Mouse (Mus musculus) lung, embryonic 16.5 days (tissue): ENCODE results near the gene Cp. TPM values are rescaled to one million over a fixed set of nuclear protein-coding genes. Genes with fewer than 3 reads are reported as not detected.
A peak's percentile ranks its signal among the peaks of the same experiment; 100 is the strongest.
"Not testable (repeated sequence)": the region's sequence is repeated elsewhere in the genome, so short reads cannot be mapped to it uniquely, and the experiment has no call there.

Source experiments
- ATAC-seq: fragments of 200-750 bp; cut with Nextera tagmentation; 2 replicates; pipeline ENCODE4 v1.8.0; 2017; ENCODE audit warnings: low read depth, mild to moderate bottlenecking, moderate library complexity
- H3K27ac ChIP-seq: fragments of 300-500 bp; sonication (generic); 2 replicates; pipeline ENCODE4 v1.5.1; 2014; ENCODE audit warnings: mild to moderate bottlenecking, control low read depth, low read length
- H3K27me3 ChIP-seq: fragments of 300-500 bp; sonication (generic); 2 replicates; pipeline ENCODE4 v1.6.1; 2014; ENCODE audit warnings: low read depth, low read length, mixed read lengths; ENCODE audit not compliant: control insufficient read depth, insufficient read depth
- H3K36me3 ChIP-seq: fragments of 300-500 bp; sonication (generic); 2 replicates; pipeline ENCODE4 v1.6.1; 2014; ENCODE audit warnings: low read length; ENCODE audit not compliant: control insufficient read depth, insufficient read depth
- H3K4me1 ChIP-seq: fragments of 300-500 bp; sonication (generic); replicated peaks from 2 replicates; pipeline ENCODE4 v1.6.1; 2014; ENCODE audit warnings: low read length, mixed read lengths; ENCODE audit not compliant: control insufficient read depth, insufficient read depth
- H3K4me2 ChIP-seq: fragments of 300-500 bp; sonication (generic); 2 replicates; pipeline ENCODE4 v1.6.1; 2014; ENCODE audit warnings: low read depth, low read length, control low read depth
- H3K4me3 ChIP-seq: fragments of 300-500 bp; sonication (generic); 2 replicates; pipeline ENCODE4 v1.5.1; 2014; ENCODE audit warnings: mild to moderate bottlenecking, low read length, control low read depth
- H3K9ac ChIP-seq: fragments of 300-500 bp; sonication (generic); 2 replicates; pipeline ENCODE4 v1.6.1; 2014; ENCODE audit warnings: low read length, control low read depth
- H3K9me3 ChIP-seq: fragments of 300-500 bp; sonication (generic); 2 replicates; pipeline ENCODE4 v1.6.1; 2016; ENCODE audit warnings: low read length; ENCODE audit not compliant: control insufficient read depth
- WGBS: fragments of 180-500 bp; shearing (Covaris S2); extraction: QIAGEN DNeasy Blood & Tissue Kit; methylation state at CpG from one replicate; pipeline ENCODE4 v1.1.7; 2014; 5-methylcytosine and 5-hydroxymethylcytosine counted together
- polyA plus RNA-seq: library from polyadenylated mRNA; unstranded; fragments of >200 nt; fragmentation: Nextera tagmentation; extraction: Ambion mirVana; gene quantifications from 2 replicates; pipeline ENCODE4 v1.2.1, GENCODE M21; 2015

The Cp gene
- 5.6 and 8.2 TPM in 2 replicates for polyA plus RNA-seq

DNA sequence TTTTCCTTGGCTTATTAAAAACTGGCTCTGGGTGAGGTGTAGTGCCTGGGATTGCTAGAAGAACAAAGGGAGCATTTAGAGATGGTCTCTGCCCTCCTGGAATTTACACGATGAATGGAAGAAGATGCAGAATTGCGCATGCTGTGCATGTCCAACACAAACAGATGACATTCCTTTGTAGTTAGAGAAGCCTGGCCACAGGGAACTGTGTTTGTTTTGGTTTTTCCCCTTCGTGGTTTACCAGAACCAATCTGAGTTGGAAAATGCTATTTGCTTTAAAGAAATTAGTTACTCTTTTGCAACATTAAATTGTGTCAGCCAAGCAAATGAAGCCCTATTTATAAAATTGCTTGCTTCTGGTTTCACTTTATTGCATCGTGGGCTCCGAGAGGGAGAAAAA, at the start of gene Cp:
Cp (plus strand) TSS at position 170 of the 400 bp plus-strand sequence.
- WGBS, result 26% methylated on average over 5 of the region's 5 CpGs
- Histone ChIP-seq H3K27me3 (no peaks in the 10 kb centered on the region), H3K4me1 (peaks cover 15% of the 10 kb centered on the region), H3K4me3 (peak within 1 kb of the TSS; percentile 12; the same call in 1 of the 2 replicates), H3K27ac (peak within 1 kb of the TSS; percentile 57), H3K9ac (no peak within 1 kb of the TSS), H3K9me3 (no peaks in the 10 kb centered on the region), H3K4me2 (peak within 1 kb of the TSS; percentile 29), H3K36me3 (no peaks in the 10 kb centered on the region)
- no peak for ATAC-seq

DNA sequence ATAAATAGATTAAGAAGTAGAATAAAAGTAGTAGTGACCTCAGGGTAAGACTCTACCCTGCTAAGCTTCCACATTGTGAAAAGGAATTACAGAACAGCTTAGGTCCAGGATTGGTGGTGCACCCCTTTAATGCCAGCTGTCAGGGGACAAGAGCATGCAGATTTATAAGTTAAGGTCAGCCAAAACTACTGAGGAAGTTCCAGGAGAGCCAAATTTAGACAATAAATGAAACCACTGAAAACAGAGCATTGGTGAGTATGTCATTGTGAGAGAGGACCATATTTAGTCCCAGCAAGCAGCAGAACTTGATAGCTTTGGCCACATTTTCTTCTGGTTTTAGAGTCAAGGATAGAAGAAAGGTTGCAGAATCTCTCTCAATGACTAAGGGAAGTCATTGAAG, 8.3 kb upstream of the Cp start:
- Histone ChIP-seq H3K9ac (no peak overlapping the region), H3K4me1 (peaks cover 5% of the 10 kb centered on the region; the same call in 1 of the 2 replicates), H3K27ac (no peak overlapping the region), H3K27me3 (no peaks in the 10 kb centered on the region), H3K9me3 (no peaks in the 10 kb centered on the region), H3K36me3 (no peaks in the 10 kb centered on the region), H3K4me3 (no peak overlapping the region), H3K4me2 (no peak overlapping the region)
- no peak for ATAC-seq

- H3K4me3 ChIP-seq, H3K9ac ChIP-seq, H3K4me1 ChIP-seq, H3K27me3 ChIP-seq, H3K36me3 ChIP-seq, H3K9me3 ChIP-seq, H3K4me2 ChIP-seq, ATAC-seq, H3K27ac ChIP-seq: not testable (repeated sequence)
- WGBS, result 83% methylated on average over 1 of the region's 1 CpGs
These were observed 7.5 kb upstream of the Cp start for GRCm38 (mm10) chr3:19949401-19949800.

- H3K4me1 ChIP-seq, result peaks cover 12% of the 10 kb centered on the region
- no peak overlapping the region for H3K4me3 ChIP-seq
- H3K27me3 ChIP-seq, result no peaks in the 10 kb centered on the region
- 63% methylated on average over 1 of the region's 1 CpGs for WGBS
- H3K27ac ChIP-seq, result peak overlapping the region; percentile 86
- peak overlapping the region; percentile 28; the same call in 1 of the 2 replicates for H3K9ac ChIP-seq
- H3K9me3 ChIP-seq, result no peaks in the 10 kb centered on the region
- H3K36me3 ChIP-seq, result no peaks in the 10 kb centered on the region
- ATAC-seq, result peak; percentile 24; the same call in 1 of the 2 replicates
- H3K4me2 ChIP-seq, result no peak overlapping the region
These were observed 3.4 kb upstream of the Cp start for GRCm38 (mm10) chr3:19953425-19953824.

GRCm38 (mm10) chr3:19953865-19954264, 3.0 kb upstream of the Cp start:
- H3K36me3 ChIP-seq, result no peaks in the 10 kb centered on the region
- peaks cover 13% of the 10 kb centered on the region for H3K4me1 ChIP-seq
- H3K4me3 ChIP-seq, result no peak overlapping the region
- H3K9ac ChIP-seq, result no peak overlapping the region
- no peaks in the 10 kb centered on the region for H3K27me3 ChIP-seq
- H3K4me2 ChIP-seq, result no peak overlapping the region
- no peaks in the 10 kb centered on the region for H3K9me3 ChIP-seq
- ATAC-seq, result peak; percentile 97
- peak overlapping the region; percentile 86; the same call in 1 of the 2 replicates for H3K27ac ChIP-seq
- 18% methylated on average over 3 of the region's 3 CpGs for WGBS

GRCm38 (mm10) chr3:19958031-19958430, 1.2 kb downstream of the Cp start:
- peak; percentile 40; the same call in 1 of the 2 replicates for ATAC-seq
- H3K27me3 ChIP-seq, result no peaks in the 10 kb centered on the region

GRCm38 (mm10) chr3:19958983-19959382, 2.1 kb downstream of the Cp start:
- Histone ChIP-seq H3K27ac (no peak overlapping the region), H3K4me1 (peaks cover 7% of the 10 kb centered on the region), H3K4me2 (no peak overlapping the region), H3K9ac (no peak overlapping the region), H3K36me3 (no peaks in the 10 kb centered on the region), H3K27me3 (no peaks in the 10 kb centered on the region), H3K9me3 (no peaks in the 10 kb centered on the region), H3K4me3 (no peak overlapping the region)
- ATAC-seq, result no peak
- WGBS, result 72% methylated on average over 1 of the region's 1 CpGs

More at GRCm38 (mm10) chr3:19958031-19958430, 1.2 kb downstream of the Cp start:
- H3K36me3 ChIP-seq, result no peaks in the 10 kb centered on the region
- no peak overlapping the region for H3K4me2 ChIP-seq
- peak overlapping the region; percentile 52; the same call in 1 of the 2 replicates for H3K27ac ChIP-seq
- H3K9ac ChIP-seq, result no peak overlapping the region
- peaks cover 15% of the 10 kb centered on the region for H3K4me1 ChIP-seq
- H3K4me3 ChIP-seq, result no peak overlapping the region
- no peaks in the 10 kb centered on the region for H3K9me3 ChIP-seq

GRCm38 (mm10) chr3:19960570-19961114, 3.8 kb downstream of the Cp start:
- ATAC-seq, result no peak
- no peak overlapping the region for H3K9ac ChIP-seq
- no peaks in the 10 kb centered on the region for H3K9me3 ChIP-seq
- no peak overlapping the region for H3K4me2 ChIP-seq
- H3K27ac ChIP-seq, result no peak overlapping the region
- WGBS, result 63% methylated on average over 3 of the region's 3 CpGs
- H3K36me3 ChIP-seq, result no peaks in the 10 kb centered on the region
- no peak overlapping the region for H3K4me3 ChIP-seq
- H3K27me3 ChIP-seq, result no peaks in the 10 kb centered on the region
- peaks cover 2% of the 10 kb centered on the region; the same call in 1 of the 2 replicates for H3K4me1 ChIP-seq

DNA sequence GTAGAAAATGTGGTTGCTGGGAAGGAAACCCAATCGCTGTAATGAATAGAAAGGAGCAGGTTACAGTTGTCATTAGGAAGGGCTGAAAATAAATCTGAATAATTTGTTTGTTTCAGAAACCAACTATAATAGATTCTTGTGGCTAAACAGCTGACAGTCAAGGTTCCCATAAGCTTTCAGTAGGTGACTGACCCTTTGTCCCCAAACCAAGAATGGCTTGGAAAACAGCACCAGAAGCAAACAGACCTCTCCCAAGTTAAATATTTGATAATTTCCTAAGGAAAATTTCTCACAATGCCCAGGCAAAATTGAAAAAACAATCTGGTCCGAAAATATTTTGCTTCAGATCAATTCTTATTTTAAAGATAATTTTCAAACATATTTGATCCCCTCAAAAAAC, 4.5 kb downstream of the Cp start:
- no peak for ATAC-seq
- WGBS, result 83% methylated on average over 2 of the region's 2 CpGs
- Histone ChIP-seq H3K4me2 (no peak overlapping the region), H3K4me3 (no peak overlapping the region), H3K9ac (no peak overlapping the region), H3K27me3 (no peaks in the 10 kb centered on the region), H3K9me3 (no peaks in the 10 kb centered on the region), H3K4me1 (peaks cover 2% of the 10 kb centered on the region; the same call in 1 of the 2 replicates), H3K27ac (no peak overlapping the region), H3K36me3 (no peaks in the 10 kb centered on the region)
